Mouse (Mus musculus) embryo, embryonic 11 days (tissue): ENCODE measurements at regions not wholly inside any gene's neighbourhood (a gene's known extent, or its start where the extent isn't known, plus 50 kb on each side); places are given as distances from the start of the nearest gene placed in this dataset.

ENCODE experiments used
- DNase-seq: peaks from one replicate; pipeline ENCODE4 v3.0.0-alpha.2; 2015

GRCm38 (mm10) chr4:105561611-105562010 lies 228.1 kb upstream of the Gm12728 start:
- DNase-seq = no peak

GRCm38 (mm10) chr4:105565796-105566195 lies 223.9 kb upstream of the Gm12728 start:
- DNase-seq = no peak

- no peak for DNase-seq
Measured at GRCm38 (mm10) chr4:105566513-105567457, 222.9 kb upstream of the Gm12728 start.

- DNase-seq = no peak
Measured at GRCm38 (mm10) chr4:105569671-105570070, 220.0 kb upstream of the Gm12728 start.

- no peak for DNase-seq
Measured at GRCm38 (mm10) chr4:105575550-105575949, 214.1 kb upstream of the Gm12728 start.

- no peak for DNase-seq
Measured at GRCm38 (mm10) chr4:105580987-105581386, 208.7 kb upstream of the Gm12728 start.

- peak; percentile 18 for DNase-seq
Measured at GRCm38 (mm10) chr4:105584329-105584925, 205.2 kb upstream of the Gm12728 start.

GRCm38 (mm10) chr4:105603661-105604060 lies 186.0 kb upstream of the Gm12728 start:
- DNase-seq = no peak

GRCm38 (mm10) chr4:105604607-105605006 lies 185.1 kb upstream of the Gm12728 start:
- DNase-seq = no peak

- peak; percentile 29 for DNase-seq
Measured at GRCm38 (mm10) chr4:105606731-105607130, 182.9 kb upstream of the Gm12728 start.

- no peak for DNase-seq
Measured at GRCm38 (mm10) chr4:105610917-105611316, 178.8 kb upstream of the Gm12728 start.

GRCm38 (mm10) chr4:105614390-105614789 lies 175.3 kb upstream of the Gm12728 start:
- no peak for DNase-seq

- DNase-seq = no peak
Measured at GRCm38 (mm10) chr4:105626371-105627320, 163.0 kb upstream of the Gm12728 start.

GRCm38 (mm10) chr4:105629581-105629980 lies 160.1 kb upstream of the Gm12728 start:
- no peak for DNase-seq

- DNase-seq = peak; percentile 8
Measured at GRCm38 (mm10) chr4:105630595-105631369, 158.9 kb upstream of the Gm12728 start.

GRCm38 (mm10) chr4:105632581-105633358 lies 156.9 kb upstream of the Gm12728 start:
- no peak for DNase-seq

- no peak for DNase-seq
Measured at GRCm38 (mm10) chr4:105633789-105634188, 155.9 kb upstream of the Gm12728 start.

- DNase-seq = peak; percentile 13
Measured at GRCm38 (mm10) chr4:105640793-105641192, 148.9 kb upstream of the Gm12728 start.

- DNase-seq = no peak
Measured at GRCm38 (mm10) chr4:105641582-105641981, 148.1 kb upstream of the Gm12728 start.

- DNase-seq = peak; percentile 72
Measured at GRCm38 (mm10) chr4:105648820-105649446, 140.7 kb upstream of the Gm12728 start.

GRCm38 (mm10) chr4:105649447-105649833 lies 140.2 kb upstream of the Gm12728 start:
- no peak for DNase-seq
